Mouse (Mus musculus): Measurements from ENCODE around the gene Mafg. TPM values are rescaled to one million over a fixed set of nuclear protein-coding genes. Genes with fewer than 3 reads are reported as not detected.

Mafg gene
- total RNA-seq, 2 experiments from 2014 or later, result 51.4 to 56.0 TPM

DNA sequence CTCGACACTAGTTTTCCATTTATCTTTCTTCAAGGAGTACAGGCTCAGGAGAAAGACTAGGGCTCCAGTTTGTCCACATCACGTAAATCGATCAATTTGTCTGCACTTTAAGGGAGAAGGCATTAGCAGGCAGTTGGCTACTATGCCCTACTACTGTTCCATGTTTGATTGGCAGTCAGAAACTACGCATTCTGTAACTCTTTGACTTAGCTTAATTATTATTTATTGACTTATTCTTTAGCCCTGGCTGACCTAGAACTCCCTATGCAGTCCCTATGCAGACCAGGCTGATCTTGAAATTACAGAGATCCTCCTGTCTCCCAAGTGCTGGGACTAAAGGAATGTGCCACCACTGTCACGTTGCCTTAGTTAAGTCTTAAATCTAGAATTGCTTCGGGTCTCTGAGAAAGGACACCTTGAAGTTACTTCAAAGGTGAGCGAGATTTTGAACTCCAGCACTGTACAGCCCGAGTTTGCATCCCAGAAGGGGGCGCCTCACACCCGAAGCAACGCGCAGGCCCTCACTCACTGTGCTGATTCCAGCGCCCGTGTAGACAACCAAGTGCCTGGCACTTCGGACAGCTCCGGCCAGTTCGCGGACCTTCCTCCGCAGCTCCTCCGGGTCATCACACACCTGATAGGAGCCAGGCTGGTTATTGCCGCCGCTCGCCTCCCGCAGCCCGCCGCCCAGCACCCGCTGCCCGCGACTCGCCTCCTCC lies 9.3 kb downstream of the Mafg start:
- no peak for DNase-seq (ENCODE audit: low spot score in 2 of 2)

DNA sequence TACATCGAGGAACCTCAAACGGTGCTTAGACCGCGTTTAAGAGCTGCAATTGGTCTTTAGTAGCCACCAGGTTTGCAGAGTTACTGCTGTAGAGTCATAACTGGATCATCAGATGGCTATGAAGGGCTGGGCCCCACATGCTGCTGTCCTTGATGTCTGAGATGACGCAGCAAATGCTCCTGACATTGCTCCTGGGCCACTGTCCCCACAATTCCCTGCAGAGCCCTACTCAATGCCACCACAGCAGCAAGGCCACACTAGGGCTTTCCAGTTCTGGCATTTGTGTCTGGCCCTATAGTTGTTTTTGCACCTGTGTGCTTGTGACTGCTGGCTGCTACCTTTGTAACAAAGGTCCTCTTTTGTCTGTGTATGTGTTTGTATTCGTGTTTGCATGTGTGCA lies 10.6 kb downstream of the Mafg start:
- DNase-seq (ENCODE audit: low spot score in 2 of 2), result no peak

- no peak for DNase-seq (ENCODE audit: low spot score in 2 of 2)
Measured at GRCm38 (mm10) chr11:120620195-120620594, 13.2 kb downstream of the Mafg start.

DNA sequence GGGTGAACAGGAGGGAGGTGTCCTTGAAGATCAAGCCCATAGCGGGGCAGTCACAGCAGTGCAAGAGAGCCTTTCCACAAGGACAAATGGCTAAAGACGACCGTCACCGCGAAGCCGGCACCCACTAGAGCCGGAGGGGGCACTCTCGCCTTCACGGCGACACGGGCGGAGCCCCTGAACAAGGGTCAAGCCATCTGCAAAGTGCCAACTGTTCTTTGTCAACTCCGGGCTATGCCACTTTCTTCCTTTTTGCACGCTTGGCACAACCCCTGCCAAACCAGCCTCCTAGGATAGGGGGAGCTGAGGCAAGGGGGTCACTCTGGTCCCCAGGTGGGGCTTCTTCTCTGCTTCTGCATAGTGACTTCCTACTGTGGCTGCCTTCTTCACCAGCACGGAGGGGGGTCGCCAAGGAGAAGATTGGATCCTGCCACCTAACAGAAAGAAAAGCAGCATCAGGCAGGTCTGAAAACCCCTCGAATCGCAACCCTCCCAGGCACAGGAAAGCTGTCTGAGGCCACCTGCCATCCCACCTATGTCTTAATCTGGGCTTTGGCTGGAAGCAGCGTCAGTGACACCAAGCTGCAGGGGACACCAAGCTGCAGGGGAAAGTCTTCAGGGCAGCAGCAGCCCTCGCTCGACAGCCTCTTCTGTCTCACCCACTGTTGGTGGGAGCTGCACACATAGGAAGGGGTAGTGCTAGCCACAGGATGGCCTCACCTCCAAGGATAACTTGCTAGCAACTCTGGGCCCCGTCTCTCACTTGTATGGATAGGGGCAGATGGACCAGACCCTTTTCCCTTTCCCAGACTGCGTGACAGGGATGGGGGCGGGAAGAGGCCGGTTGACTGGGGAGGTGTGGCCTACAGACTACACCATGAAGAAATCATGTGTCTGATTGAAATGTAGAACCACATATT lies 14.5 kb downstream of the Mafg start:
- DNase-seq (ENCODE audit: low spot score in 2 of 2), result no peak

DNA sequence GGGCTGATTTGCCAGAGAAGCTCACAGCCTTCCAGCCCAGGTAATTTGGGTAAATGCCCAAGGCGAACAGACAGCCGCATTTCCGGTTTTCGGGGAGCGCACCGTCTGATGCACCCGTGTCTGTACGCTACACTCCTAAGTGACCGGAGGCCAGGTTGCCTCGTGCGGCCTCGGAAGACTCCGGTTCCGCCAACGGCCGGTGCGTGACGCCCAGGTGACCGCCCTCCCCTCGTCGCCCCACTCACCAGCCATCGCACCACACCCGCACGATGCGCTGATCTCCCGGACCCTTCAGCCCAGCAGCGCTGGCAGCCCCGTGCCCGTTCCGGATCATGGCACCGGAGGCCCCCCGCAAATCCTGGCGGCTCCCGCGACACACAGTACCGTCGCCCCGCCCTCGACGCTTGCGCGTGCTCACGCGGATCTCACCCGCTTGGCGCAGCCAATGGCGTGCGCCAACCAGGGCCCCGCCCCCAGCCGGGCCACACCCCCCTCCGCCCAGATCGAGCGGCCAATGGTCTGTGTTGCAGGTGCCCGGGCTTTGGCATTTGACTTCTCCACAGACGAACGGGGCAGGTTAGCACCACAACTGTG lies 15.8 kb downstream of the Mafg start, which contains the start of gene Pcyt2:
TSS of gene Pcyt2 (minus strand) at position 418 of the 594 bp plus-strand sequence.
- DNase-seq (ENCODE audit: low spot score in 2 of 2), result peak; percentile 85 to 88

DNA sequence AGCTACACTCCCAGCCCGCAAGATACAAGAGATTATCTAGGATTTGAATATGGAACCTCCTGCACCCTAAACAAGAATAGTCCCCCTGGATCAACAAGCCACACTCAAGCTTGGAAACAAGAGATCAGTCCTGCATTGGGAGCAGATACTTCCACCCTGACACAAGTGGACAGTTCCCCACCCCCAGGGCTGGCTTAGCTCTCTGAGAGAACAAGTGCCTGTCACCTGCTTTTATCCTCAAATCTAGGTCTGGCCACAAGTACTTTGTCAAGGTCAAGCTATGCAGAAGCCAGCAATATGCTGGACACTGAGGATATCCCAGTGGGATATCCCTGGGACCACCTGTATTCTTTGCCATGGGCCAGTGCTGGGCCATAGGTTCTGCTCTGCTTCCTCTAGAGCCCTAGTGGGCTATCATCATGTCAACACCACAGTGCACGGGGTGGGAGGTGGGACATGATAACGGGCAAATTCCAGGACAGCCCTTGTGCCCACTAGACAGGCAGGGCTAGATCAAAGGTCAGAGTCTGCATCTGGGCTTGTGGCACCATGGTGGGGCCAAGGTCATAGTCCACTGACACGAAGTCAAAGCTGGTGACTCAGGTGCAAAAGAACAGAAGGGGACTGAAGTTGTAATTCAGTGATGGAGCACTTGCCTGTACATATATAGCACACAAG lies 16.6 kb downstream of the Mafg start:
- no peak for DNase-seq (ENCODE audit: low spot score in 2 of 2)

- no peak for DNase-seq (ENCODE audit: low spot score in 2 of 2)
Measured at GRCm38 (mm10) chr11:120615606-120616203, 17.7 kb downstream of the Mafg start.

- DNase-seq (ENCODE audit: low spot score in 2 of 2), result no peak
Measured at GRCm38 (mm10) chr11:120615167-120615566, 18.2 kb downstream of the Mafg start.

GRCm38 (mm10) chr11:120613976-120614375 lies 19.4 kb downstream of the Mafg start:
- DNase-seq (ENCODE audit: low spot score in 2 of 2), result no peak

- no peak for DNase-seq (ENCODE audit: low spot score in 2 of 2)
Measured at GRCm38 (mm10) chr11:120613481-120613972, 19.9 kb downstream of the Mafg start.

DNA sequence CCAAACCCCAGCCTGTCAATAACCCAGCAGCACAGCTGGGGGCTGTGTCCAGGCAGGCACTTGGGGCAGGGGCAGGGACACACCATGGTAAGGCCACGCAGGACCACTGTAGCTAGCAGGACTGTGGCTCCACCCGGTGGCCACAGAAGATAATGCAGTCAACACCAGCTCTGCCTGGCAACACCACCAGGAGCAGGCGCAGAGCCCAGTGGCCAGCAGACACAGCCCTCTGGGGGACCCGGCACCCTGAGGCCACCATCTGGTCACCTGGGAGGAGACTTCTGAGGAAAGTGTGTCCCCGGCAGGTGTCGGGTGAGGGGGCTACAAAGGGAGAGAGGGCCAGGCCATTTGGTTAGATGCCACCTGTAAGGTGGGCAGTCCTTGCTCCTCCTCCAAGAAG lies 20.6 kb downstream of the Mafg start:
- no peak for DNase-seq (ENCODE audit: low spot score in 2 of 2)

DNA sequence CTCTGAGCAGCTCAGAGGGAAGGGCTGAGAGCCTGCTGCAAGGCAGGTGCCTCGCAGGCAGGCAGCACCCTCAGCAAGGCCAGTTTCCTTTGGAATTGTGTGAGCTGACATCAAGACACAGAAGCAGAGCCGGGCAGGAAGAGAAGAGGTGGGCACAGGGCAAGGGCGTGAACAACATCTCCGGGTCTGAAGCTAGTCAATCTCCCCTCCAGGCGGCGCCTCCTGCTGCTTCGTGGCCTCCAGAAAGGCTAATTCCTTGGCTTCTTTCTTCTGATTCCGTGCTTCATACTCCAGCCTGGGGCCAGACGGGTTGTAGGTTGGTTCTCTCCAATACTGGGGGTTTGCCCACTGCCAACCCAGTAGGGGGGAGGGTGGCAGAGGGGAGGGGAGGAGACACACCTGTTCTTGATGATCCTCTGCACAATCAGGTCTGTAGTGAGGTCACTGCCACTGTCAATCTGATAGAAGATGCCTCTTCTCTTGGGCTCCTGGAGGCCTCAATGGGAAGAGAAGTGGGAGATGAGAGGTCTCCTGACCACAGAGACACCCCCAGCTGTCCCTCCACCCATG lies 22.8 kb downstream of the Mafg start:
- DNase-seq (ENCODE audit: low spot score in 2 of 2), result no peak

DNA sequence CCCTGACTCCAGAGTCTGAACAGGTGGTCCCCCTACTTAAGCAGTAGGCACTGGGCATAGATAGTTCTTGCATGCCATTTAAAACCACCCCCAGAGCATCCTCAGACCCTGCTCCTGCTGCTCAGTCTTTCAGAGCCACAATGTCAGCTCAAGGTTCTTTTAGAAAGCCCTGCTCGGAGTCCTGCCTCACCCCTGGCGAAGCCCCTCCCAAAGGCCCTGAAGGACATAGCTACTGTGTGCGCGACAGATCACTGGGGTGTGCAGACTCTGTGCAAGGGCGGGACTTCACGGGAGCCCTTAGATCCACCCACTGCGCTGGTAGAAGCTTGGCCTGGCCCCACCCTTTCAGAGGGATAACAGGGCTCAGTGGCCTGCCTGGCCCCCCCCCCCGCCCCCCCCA lies 24.1 kb downstream of the Mafg start:
- DNase-seq (ENCODE audit: low spot score in 2 of 2), result no peak

DNA sequence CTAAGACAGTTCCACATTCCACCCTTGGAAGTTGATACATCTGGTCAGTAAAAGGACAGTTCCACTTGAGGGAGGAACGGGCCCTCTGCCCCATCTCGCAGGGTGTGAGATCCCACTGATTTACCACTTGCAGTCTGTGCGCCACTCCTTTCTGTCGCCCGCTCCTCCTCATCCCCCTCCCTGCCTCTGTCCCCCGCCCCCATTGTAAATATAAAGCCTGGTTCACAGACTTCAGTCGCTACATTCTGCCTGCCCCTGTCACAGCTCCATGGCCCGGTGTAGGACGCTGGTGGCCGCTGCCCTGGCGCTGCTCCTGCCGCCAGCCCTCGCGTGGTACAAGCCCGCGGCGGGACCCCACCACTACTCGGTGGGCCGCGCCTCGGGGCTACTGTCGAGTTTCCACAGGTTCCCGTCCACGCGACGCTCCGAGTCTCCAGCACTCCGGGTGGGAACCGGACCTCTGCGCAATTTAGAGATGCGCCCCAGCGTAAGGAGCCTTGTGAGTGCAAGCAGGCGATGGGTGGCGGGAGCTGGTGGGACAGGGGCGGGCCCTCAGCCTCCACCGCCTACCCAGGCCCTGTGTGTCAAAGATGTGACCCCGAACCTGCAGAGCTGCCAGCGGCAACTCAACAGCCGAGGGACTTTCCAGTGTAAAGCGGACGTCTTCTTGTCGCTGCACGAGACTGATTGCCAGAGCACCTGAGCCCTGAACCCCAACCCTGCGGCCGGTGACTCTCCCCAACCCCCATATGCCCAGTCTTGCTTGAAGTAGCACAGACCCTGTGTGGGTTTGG lies 25.0 kb downstream of the Mafg start, which contains the start of gene Npb:
TSS of gene Npb (plus strand) at position 237 of the 794 bp plus-strand sequence.
- DNase-seq (ENCODE audit: low spot score in 2 of 2), result no peak

GRCm38 (mm10) chr11:120606764-120607163 lies 26.6 kb downstream of the Mafg start:
- DNase-seq (ENCODE audit: low spot score in 2 of 2), result no peak

DNA sequence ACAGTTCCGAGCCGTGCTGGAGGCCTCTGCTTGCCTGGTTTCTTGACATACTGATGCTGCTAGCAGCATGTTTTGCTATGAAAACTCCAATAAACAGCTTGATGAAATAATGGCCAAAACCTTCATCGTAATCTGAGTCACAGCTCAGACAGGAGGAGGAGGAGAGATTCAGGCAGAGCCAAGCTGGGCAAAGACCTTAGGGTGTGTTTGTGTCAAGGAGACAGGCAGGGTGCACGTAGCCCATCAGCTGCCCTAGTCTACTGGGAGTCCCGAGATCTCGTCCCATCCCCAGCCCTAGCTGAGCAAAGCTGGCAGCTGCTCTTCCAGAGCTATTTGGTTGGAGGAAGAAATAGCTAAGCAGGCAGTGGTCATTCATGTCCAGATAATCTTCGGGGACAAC lies 27.7 kb downstream of the Mafg start:
- no peak for DNase-seq (ENCODE audit: low spot score in 2 of 2)

DNA sequence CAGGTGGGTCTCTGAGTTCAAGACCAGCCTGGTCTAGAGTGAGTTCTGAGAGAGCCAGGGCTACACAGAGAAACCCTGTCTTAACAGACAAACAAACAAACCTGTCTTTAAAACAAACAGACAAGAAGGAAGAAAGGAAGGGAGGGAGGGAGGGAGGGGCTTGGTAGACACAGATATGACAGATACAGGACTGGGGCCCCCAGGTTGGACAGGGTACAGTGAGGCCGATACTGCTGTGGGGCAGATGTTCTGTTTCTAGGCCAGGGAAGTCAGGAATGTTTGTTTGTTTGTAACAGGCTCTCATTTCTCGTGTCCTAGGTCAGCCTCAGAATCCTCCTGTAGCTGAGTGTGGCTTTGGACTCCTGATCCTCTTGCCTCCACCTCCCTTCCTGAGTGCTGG lies 29.9 kb downstream of the Mafg start:
- no peak for DNase-seq (ENCODE audit: low spot score in 2 of 2)

DNA sequence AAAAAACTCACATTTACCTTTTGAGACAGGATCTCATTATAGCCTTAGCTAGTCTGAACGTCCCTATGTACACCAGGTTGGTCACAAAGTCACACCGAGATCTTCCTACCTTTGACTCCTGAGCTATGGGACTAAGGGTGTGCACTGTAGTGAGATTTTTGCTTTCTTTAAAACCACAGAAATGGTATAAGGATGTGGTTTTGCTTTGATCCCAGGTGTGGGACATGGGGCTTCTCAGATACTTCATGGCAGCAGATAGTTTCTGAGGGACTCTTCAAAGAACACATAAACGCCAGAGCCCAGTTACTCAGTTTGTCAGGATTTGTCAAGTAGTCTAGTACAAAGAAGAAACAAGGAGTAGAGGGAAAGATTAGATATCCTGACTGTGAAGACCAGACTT lies 32.7 kb downstream of the Mafg start:
- DNase-seq (ENCODE audit: low spot score in 2 of 2), result no peak

GRCm38 (mm10) chr11:120598990-120599549 lies 34.3 kb downstream of the Mafg start:
- DNase-seq (ENCODE audit: low spot score in 2 of 2), result no peak
